Mouse (Mus musculus) bone marrow macrophage, adult 2 months (primary cell): Measurements from ENCODE around the gene Map4k5. TPM values are rescaled to one million over a fixed set of nuclear protein-coding genes. Genes with fewer than 3 reads are reported as not detected.

Source experiments
- H3K27ac ChIP-seq: 2 replicates; pipeline ENCODE4 v1.5.1; 2012; ENCODE audit warnings: low read depth, low read length; ENCODE audit not compliant: insufficient read depth
- H3K4me1 ChIP-seq: 2 replicates; pipeline ENCODE4 v1.6.1; 2012; ENCODE audit warnings: low read length; ENCODE audit not compliant: control insufficient read depth, insufficient read depth
- H3K4me3 ChIP-seq: 2 replicates; pipeline ENCODE4 v1.5.1; 2012; ENCODE audit warnings: mild to moderate bottlenecking, low read length, moderate library complexity; ENCODE audit not compliant: insufficient read depth
- CTCF ChIP-seq: IDR thresholded peaks from 2 replicates; pipeline ENCODE4 v1.5.1; 2012; ENCODE audit warnings: low read depth, mild to moderate bottlenecking, low read length, moderate library complexity
- POLR2A ChIP-seq: IDR thresholded peaks from 2 replicates; pipeline ENCODE4 v1.6.1; 2012; ENCODE audit warnings: mild to moderate bottlenecking, low read depth, low read length, borderline replicate concordance
- polyA plus RNA-seq: library from polyadenylated mRNA; stranded (reverse); fragments of >200 nt; gene quantifications from 2 replicates; pipeline ENCODE4 v1.2.4, GENCODE M21; 2012; ENCODE audit not compliant: missing spikeins, insufficient read depth, insufficient read length

The Map4k5 gene
- polyA plus RNA-seq, 1 experiment: 8.2 TPM

DNA sequence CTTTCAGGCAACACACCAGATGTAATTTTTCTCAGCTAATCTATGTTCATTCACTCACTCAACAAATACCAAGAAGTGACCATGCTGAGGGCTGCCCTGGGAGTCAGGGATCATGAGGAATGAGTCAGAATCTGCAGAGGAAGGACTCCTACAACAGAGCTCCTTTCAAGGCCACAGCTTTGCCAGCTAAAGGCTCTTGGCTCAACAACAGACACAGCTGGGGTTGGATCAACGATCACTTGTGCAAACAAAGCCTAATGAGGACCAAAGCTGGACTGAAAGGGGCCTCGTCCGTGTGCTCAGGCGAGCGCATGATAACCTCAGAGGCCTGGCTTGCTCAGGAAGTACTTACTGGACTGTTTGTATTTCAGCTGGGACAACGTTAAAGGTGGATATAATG lies 78.7 kb downstream of the Map4k5 start:
- H3K27ac ChIP-seq: no peak overlapping the region
- H3K4me3 ChIP-seq: no peak overlapping the region
- TF ChIP-seq CTCF (no peak), POLR2A (no peak)
- H3K4me1 ChIP-seq: 0 out of 2 replicates have a peak, but pooled peaks cover 2% of the 10 kb centered on the region

DNA sequence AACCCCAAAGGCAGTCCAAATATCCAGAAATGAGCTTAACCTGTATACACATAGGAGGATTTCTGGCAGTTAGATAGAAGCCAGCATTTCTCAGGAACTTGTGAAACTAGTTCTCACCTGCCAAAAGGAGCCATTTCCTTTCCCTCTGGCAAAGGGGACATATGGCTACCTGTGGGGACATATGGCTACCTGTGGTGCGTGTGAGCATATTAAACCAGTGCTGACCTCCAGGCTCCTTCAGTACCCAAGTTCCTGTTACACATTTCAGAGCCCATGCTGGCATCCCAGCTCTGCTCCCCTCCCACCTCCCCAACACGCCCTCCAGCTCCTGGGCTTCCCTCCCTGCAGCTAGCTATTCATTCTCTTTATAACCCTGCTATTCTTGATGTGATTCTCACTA lies 79.4 kb downstream of the Map4k5 start:
- no peak overlapping the region for H3K4me3 ChIP-seq
- H3K4me1 ChIP-seq: 0 out of 2 replicates have a peak, but pooled peaks cover 2% of the 10 kb centered on the region
- TF ChIP-seq POLR2A (no peak), CTCF (no peak)
- H3K27ac ChIP-seq: no peak overlapping the region

DNA sequence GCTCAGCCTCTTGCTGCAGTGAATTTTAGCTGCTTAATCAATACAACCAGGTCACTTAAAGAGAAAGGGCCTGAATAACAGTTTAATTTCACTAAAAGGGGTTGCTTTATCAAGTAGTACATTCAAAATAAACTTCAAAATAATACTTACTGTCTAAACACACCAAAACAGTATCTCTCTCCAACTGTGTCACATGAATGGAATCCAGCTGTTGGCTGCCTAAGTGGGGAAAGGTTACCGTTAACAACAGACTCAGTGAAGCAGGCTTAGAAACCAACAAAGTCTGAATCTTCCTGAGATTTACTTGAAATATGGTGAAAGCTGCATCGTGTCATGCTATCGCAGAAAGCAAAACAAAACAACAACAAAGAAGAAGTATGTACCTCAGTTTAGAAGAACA lies 80.0 kb downstream of the Map4k5 start:
- H3K4me3 ChIP-seq: no peak overlapping the region

DNA sequence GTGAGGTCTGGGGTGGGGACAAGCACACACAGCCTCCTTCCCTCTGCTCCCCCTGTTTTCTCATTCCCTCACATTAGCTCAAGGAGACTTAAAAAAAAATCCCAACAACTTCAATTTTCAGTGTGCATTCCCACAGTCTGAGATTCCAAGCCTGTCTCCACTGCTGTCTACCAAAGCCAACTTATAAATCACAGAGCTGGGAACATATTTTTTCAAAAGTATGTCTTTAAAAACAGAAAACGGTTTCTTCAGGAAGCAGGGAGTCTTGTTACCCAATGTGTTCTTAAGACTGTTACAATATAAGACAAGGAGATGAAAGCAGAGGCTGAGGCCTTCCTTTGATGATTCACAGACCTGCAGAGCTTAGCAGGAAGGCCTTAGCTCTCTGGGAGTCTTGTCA lies 81.0 kb downstream of the Map4k5 start:
- no peak overlapping the region for H3K27ac ChIP-seq
- no peak for TF ChIP-seq POLR2A
- TF ChIP-seq CTCF: no peak
- H3K4me1 ChIP-seq: 0 out of 2 replicates have a peak, but pooled peaks cover 2% of the 10 kb centered on the region
- no peak overlapping the region for H3K4me3 ChIP-seq

More for the DNA sequence above, 80.0 kb downstream of the Map4k5 start:
- H3K4me1 ChIP-seq: 0 out of 2 replicates have a peak, but pooled peaks cover 2% of the 10 kb centered on the region
- no peak for TF ChIP-seq CTCF
- no peak for TF ChIP-seq POLR2A
- H3K27ac ChIP-seq: no peak overlapping the region

DNA sequence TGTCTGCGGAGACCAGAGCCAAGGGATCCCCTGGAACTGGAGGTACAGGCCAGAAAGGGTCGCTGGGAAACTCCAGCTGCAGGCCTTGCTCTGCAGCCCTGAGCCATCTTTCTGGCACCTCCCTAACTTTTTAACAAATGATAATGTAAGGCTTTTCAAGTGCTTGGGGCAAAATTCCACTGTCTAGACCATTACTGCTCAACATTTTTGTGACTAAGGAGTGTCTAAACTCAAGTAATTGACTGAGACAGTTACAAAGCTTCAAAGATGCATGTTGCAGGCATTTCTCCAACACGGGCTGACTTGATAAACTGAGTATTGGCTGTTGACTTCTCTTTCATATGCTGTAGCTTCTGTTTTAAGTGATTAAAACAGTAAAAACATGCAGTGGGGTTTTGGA lies 83.6 kb downstream of the Map4k5 start:
- no peak overlapping the region for H3K4me3 ChIP-seq
- no peaks in the 10 kb centered on the region for H3K4me1 ChIP-seq
- TF ChIP-seq CTCF (no peak), POLR2A (no peak)
- H3K27ac ChIP-seq: no peak overlapping the region

DNA sequence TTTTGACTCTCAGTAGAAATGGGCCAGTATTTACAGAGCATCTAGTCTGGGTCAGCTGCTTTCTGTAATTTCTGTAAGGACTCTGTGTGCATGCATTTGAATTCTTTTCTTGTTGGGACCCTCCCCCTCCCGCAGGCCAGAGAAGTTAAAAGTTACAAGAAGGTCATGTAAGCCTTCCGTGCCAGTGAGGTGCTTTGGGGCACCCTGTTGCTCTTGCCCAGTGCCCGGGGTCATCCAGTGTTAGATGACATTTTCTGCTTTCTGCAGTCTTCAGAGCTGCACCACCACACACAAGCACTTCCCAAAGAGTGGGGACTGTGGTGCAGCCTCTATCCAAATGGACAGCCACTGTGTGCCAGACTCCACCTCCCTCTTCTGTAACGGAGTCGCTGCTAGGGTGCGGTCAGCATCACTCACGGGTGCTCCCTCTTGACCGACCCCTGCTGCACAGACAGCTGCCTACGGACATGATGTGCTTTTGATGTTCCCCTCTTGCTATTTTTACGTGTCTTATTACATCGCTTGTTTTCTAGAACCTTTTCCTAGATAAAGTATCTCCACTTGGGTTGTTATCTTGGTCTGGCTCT lies 85.5 kb downstream of the Map4k5 start:
- TF ChIP-seq CTCF: no peak
- no peak for TF ChIP-seq POLR2A
- H3K4me1 ChIP-seq: no peaks in the 10 kb centered on the region
- H3K4me3 ChIP-seq: no peak overlapping the region
- no peak overlapping the region for H3K27ac ChIP-seq

DNA sequence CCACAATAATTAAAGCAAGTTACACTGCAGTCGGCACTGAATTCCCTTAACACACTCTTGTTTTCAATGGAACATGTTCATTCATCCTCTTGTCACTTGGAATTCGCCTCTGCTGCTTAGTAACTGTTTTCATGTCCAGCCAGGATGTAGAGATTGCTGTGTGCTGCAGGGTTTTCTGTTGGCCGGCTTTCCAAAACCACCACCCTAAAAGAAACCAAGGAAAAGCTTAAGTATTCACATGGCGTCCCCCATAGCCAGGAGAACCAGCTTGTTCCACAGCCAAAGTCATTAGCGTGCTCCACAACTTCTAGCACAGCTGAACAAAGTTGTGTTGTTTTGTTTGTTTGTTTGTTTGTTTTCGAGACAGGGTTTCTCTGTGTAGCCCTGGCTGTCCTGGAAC lies 87.9 kb downstream of the Map4k5 start:
- Histone ChIP-seq H3K4me3 (no peak overlapping the region), H3K27ac (no peak overlapping the region), H3K4me1 (no peaks in the 10 kb centered on the region)
- TF ChIP-seq CTCF (no peak), POLR2A (no peak)

DNA sequence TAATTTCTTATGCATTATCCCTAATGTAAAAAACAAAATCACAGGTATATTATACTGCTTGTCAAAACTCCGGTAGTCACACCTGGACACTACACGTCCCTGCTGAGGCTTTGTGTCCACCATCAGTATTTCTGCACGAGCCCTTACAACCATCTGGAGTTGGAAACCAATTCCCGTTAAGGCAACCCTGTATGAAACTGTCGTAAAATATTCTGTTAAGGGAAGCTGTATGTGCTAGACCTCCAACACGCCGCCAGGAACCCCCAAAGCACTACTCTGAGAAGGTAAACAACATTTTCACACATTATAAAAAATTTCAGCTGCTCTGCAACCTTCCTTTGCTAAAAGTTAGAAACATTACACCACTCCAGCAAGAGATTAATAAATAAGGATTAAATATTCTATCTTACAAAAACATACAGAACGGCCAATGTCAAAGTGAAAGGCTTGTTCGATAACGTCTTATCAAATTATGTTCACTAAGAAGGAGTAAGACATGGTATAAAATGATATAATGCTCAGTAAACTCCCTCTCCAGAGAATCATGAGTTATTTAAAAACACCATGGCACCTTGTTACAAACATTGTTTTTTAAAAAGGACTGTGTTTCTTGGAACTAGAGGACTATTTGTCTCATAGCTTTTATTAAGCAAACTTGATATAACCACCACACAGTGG lies 88.5 kb downstream of the Map4k5 start:
- Histone ChIP-seq H3K4me1 (no peaks in the 10 kb centered on the region), H3K27ac (no peak overlapping the region), H3K4me3 (no peak overlapping the region)
- TF ChIP-seq POLR2A: no peak
- TF ChIP-seq CTCF: no peak

DNA sequence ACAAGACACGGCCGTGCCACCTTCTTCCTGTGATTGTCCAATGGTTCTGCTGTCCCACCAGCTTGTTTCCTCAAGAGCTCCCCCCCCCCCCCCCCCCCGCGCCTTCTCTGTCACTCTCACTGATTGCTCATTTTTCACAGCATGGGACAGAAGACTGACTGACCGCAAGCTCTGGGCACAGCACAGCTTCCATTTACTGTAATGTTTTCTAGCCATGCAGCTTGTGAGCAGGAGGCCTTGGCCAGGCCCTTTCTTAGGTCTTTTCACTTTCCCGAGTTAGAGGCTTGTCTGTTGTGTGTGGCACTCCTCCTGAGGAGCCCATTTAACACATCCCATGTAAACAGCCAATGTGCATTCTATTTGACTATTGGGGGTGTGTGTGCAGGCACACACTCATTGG lies 89.8 kb downstream of the Map4k5 start:
- H3K4me1 ChIP-seq: no peaks in the 10 kb centered on the region
- TF ChIP-seq CTCF (no peak), POLR2A (no peak)
- no peak overlapping the region for H3K4me3 ChIP-seq
- H3K27ac ChIP-seq: no peak overlapping the region

DNA sequence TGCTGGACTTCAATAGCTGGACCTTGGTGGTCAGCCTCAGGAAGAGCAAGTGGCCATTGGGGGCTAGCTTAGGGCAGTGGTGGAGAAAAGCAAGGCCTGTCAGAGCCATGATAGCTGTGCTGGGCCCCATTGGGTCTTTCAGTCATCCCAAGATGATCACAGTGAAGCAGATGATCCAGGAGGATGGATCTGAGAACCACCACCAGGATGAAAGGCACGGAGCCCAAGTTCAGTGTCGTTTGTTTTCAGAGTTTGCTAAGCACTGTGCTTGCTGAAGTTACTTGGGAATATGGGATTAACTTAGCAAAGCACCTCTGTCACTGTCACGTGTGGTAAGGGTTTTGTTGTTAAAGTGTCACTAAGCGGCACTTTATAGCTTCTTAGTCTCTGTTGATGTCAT lies 92.4 kb downstream of the Map4k5 start:
- Histone ChIP-seq H3K27ac (no peak overlapping the region), H3K4me3 (no peak overlapping the region), H3K4me1 (no peaks in the 10 kb centered on the region)
- TF ChIP-seq POLR2A (no peak), CTCF (no peak)
